Mouse (Mus musculus) left cerebral cortex, adult 6 months (tissue): ENCODE measurements around the gene Dpysl4. TPM values are rescaled to one million over a fixed set of nuclear protein-coding genes. Genes with fewer than 3 reads are reported as not detected.

Experiments
- long read RNA-seq, 2 experiments: library from polyadenylated mRNA; unstranded; transcript quantifications; one replicate each; pipeline ENCODE4 v2.0.0; 2019 to 2020
- polyA plus RNA-seq: library from polyadenylated mRNA; unstranded; fragments of <200 nt; fragmentation: Nextera tagmentation; gene quantifications from 2 replicates; pipeline ENCODE4 v1.2.3, GENCODE M21; 2021

The Dpysl4 gene
- polyA plus RNA-seq, result 9.2 and 12.3 TPM in 2 replicates
- long read RNA-seq, experiment 1, full-length matches to known transcripts, result 81 of 119 reads
- long read RNA-seq, experiment 1, partial matches to known transcripts, result 17 of 119 reads
- long read RNA-seq, experiment 1, other reads (novel, unspliced or antisense), result 21 of 119 reads
- long read RNA-seq, experiment 2, partial matches to known transcripts, result 6 of 11 reads
- long read RNA-seq, experiment 2, other reads (novel, unspliced or antisense), result 2 of 11 reads

GRCm38 (mm10) chr7:139085629-139086194, at the start of gene Dpysl4:
Dpysl4 (plus strand) TSS chr7:139086001.

Other genes with a start within 250 kb of the Dpysl4 start
- gene Ppp2r2d, start 239.9 kb upstream of the Dpysl4 start, polyA plus RNA-seq, result 25.3 and 53.7 TPM in 2 replicates
- 31.9 and 34.3 TPM in 2 replicates for gene Mapk1ip1, start 239.7 kb upstream of the Dpysl4 start, polyA plus RNA-seq
- gene Bnip3, start 176.5 kb upstream of the Dpysl4 start, polyA plus RNA-seq, result 210 and 244 TPM in 2 replicates
- gene Jakmip3, start 145.3 kb upstream of the Dpysl4 start, polyA plus RNA-seq, result 6.6 and 8.3 TPM in 2 replicates
- 5.7 and 10.6 TPM in 2 replicates for gene Lrrc27, start 127.0 kb downstream of the Dpysl4 start, polyA plus RNA-seq
- gene Stk32c, start 127.3 kb downstream of the Dpysl4 start, polyA plus RNA-seq, result 1.8 and 9.0 TPM in 2 replicates
- gene Pwwp2b, start 162.5 kb downstream of the Dpysl4 start, polyA plus RNA-seq, result 4.7 and 6.8 TPM in 2 replicates